Mouse (Mus musculus): ENCODE measurements around the gene Ly6g6d. TPM values are rescaled to one million over a fixed set of nuclear protein-coding genes. Genes with fewer than 3 reads are reported as not detected.
"Not testable (repeated sequence)": the region's sequence is repeated elsewhere in the genome, so short reads cannot be mapped to it uniquely, and the experiment has no call there.

Ly6g6d gene
- total RNA-seq, 2 experiments from 2014 or later, result 1.1 to 2.2 TPM

DNA sequence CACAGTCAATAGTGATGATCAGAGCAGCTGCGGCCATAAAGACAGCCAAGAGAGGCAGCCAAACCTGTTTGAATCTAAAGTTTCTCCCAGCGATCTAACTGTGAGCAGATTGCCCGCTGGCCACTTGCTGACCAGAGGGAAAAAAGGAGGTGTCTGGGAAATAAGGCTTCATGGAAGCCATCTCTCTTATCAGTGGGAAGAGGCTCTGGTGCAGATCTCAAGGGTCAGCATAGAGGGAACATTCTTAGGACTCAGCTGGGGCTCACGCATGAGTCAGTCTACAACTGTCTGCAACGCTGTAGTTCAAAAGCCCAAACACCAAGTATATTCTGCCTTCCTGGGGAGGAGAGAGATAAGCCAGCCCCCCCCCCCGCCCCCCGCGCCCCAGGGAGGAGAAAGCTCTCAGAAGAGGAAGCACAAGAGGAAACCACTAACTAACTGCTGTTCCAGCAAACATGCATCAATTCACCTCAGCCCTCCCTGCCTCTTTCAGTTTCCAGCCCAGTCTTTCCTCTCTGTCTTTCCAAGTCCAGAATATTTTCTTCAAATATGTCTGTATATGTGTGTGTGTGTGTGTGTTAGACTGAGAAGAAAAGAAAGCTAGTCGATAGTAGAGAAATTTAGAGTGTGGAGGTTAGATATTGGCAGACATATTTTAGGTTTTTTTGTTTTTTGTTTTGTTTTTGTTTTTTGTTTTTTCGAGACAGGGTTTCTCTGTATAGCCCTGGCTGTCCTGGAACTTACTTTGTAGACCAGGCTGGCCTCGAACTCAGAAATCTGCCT, 29.5 kb downstream of the Ly6g6d start:
- no peak for DNase-seq

DNA sequence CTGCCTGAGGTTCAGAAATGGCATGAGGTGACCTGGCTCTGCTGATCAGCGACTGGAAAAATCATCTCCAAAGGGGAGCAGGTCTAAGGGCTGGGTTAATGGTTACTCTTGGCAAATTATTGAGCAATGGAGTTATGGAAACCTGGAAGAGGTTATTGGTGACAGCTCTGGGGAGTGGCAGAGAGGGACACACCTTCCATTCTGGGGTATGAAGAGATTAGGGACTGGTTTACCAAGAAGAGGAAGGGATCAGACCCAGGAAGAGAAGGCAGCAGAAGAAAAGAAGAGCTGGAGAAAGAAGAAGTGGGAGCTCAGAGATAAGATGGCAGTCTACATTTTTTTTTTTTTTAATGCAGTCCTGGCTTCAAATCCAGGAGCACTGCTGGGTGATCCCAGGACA, 30.2 kb downstream of the Ly6g6d start:
- DNase-seq, result no peak

DNA sequence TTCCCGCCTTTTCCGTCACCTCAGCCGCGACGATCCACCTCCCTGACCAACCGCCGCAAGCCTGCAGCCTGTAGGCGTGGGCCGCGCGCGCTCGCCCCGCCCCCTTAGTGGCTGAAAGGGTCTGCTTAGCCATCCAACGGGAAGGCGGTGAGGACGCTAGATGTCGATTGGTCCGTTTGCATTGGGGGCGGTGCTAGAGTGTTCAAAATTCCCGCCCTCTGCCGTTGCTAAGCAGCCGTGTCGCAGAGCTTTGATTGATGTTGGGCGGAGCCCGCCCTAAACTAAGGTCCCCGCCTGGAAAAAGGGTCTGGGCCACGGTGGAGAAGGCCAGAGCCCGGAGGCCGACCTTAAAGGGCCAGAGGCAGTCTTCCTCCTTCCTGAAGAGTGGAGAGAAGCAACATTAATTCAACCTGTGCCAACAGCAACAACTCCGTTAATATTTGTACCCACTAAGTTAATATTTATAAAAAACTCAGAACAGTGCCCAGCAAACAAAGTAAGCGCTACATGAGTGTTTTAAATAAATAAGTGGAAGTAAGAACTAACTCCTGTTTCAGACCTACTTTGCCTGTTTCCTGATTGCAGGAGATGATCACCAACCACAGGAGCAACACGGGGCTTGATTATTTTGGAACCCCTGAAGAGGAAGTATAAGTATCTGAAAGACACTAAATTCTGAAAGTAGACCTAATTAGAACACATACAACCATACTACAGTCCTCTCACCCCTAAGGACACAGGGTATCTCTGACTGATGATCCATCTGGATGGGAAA, 31.0 kb downstream of the Ly6g6d start, which contains the start of gene Msh5:
Msh5 (minus strand) TSS at position 65 of the 775 bp plus-strand sequence.
- peak; percentile 98 for DNase-seq

GRCm38 (mm10) chr17:35045807-35046680, 31.8 kb downstream of the Ly6g6d start:
- DNase-seq, result no peak

DNA sequence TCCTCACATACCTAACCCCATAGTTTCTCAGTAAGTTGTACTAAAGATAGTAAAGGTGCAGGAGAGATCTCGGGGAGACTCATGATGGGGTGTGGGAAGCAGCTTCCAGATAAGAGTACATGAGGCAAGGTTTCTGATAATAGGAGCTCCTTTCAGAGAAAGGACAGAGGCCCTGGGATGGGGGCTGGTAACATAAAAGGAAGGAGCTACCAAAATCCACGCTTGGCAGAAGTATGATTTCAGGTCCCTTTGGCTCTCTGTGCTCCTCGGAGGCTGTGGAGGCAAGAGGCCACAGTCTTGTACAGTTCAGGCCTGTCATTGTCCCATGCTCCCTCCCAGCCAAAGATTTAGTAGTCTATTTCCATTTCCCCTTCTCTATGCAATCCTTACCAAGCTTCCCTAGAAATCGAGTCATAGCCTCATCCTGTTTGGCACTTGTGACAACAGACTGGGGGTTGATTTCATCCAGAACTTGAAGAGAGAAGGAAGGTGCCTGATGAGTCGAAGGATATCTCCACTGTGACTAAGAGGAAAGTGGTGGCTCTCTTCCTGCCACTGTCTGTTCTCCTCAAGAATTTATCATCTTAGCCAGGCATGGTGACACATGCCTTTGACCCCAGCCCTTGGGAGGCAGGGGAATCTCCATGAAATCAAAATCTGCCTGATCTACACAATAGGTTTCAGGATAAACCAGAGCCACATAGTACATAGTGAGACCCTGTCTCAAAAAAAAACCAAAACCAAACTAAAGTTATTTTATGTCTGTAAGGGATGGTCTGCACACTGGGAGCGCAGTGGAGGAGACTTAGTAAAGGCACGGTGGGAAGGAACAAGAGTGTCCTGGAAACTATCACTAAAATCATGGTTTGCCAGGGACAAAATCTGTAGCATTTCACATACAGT, 32.7 kb downstream of the Ly6g6d start:
- DNase-seq, result no peak

DNA sequence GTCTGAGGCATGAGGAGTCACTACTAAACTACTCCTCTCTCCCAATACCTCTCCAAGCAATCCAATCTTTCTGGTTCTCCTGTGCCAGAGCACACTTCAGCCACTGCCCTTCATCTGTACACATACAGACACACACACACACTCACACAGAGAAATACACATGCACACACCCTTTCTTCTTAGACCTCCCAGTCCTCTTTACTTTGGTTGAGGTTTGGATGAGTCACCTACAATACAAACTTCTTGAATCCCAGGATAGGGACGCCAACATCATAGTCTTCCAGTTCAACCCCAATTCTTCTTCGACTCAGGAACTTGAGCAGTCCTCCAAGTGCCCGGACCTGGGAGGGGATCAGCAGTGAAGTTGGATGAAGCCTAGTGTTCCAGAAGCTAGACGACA, 34.1 kb downstream of the Ly6g6d start:
- no peak for DNase-seq

- no peak for DNase-seq
Observed at GRCm38 (mm10) chr17:35039121-35039873, 38.6 kb downstream of the Ly6g6d start.

DNA sequence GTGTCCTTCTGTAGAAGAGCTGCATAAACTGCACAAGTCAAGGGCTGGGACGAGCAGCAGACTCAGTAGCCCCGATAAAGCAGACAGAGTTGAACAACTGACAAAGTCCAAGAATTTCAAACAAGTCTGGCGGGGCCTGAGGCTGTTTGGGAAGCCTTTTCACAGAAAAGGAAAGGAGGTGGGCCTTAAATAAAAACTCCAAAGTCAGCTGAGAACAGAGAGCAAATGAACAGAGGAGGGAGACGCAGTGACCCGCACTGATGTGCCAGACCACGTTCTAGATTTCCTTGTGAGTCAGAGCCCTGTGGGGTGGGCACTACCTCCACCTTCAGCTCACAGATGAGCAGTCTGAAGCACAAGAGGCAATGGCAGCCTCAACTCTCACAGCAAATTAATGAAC, 43.0 kb downstream of the Ly6g6d start:
- no peak for DNase-seq

GRCm38 (mm10) chr17:35033703-35034102, 44.2 kb downstream of the Ly6g6d start:
- not testable (repeated sequence) for DNase-seq

- no peak for DNase-seq
Observed at GRCm38 (mm10) chr17:35032323-35032870, 45.5 kb downstream of the Ly6g6d start.

GRCm38 (mm10) chr17:35031880-35032279, 46.0 kb downstream of the Ly6g6d start:
- no peak for DNase-seq

GRCm38 (mm10) chr17:35031272-35031671, 46.6 kb downstream of the Ly6g6d start:
- no peak for DNase-seq

DNA sequence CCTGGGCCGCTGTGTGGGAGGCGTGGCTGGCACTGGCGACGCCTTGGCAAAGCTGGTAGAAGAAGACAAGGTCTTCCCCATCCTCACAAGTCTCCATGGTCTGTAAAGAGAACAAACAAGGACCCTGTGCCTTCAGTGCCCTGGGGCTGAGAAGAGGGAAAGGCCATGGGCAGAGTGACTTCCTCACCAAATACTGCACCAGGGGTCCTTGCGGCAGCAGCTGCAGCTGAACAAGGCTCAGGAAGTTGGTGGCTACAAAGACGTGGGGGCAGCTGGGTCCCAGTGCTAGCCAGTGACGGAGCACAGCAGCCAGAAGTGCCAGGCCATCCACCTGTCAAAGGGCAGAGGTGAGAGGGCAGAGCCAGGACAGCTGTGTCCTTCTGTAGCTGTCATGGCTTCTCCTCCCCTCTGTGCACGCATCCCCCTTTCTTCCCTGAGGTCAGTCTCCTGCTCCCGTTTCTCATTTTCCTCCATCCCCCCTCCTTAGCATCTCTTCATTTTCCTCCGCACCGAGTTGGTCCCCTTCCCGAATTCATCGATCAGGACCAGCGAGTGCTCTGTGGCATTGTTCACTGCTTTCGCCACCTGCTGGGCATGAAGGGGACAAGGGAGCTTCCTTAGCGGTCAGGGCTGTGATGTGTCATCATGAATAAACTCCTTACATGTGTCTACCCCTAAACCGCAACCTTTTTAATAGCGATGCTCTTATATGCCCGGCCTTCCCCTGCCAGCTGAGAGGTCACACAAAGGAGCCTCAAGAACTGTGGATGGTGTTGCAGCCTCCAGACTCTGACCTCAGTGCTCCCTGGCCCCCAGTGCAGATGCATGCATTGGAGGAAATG, 48.0 kb downstream of the Ly6g6d start:
- no peak for DNase-seq

- DNase-seq, result no peak
Observed at GRCm38 (mm10) chr17:35028315-35028714, 49.5 kb downstream of the Ly6g6d start.

- no peak for DNase-seq
Observed at GRCm38 (mm10) chr17:35027277-35028068, 50.4 kb downstream of the Ly6g6d start, which contains the start of gene Sapcd1. Gene Sapcd1 (minus strand): TSS chr17:35028016.

DNA sequence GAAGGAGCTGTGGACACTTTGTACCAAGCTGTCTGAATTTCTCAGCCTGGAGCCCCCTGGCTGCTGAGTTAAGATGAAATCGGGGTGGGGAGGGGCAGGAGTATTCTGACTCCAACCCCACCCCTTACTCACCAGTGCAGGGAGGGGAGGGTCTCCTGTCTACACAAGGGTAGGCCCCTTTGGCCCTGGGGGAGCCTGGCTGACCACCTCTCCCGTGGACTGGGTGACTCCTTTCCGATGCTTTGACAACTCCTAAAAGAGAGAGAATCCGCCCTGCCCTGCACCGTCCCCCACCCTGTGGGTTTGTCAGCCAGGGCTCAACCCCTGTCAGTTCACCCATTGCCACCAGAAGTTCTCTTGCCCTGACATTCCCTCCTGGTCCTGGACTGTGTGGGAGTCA, 51.7 kb downstream of the Ly6g6d start:
- DNase-seq, result no peak

GRCm38 (mm10) chr17:35024691-35025488, 53.0 kb downstream of the Ly6g6d start:
- DNase-seq, result no peak

DNA sequence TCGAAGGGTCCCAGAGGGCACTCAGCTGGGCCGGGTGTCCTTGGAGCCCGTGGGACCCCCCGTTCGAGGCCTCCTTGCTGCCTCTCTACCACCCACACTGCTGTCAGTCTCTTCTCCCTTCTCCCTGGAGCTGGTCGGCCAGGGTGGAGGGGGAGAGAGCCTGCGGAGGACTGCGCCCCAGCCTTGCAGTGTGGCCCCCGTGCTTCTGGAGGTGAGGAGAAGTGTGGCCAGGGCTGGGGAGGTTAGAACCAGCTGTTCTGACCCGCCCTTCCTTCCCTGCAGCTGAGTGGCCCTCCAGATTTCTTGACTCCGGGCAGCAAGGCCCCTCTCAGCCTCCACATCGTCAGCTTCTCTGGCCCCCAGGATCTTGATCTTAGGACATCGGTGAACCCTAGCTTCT, 53.6 kb downstream of the Ly6g6d start:
- DNase-seq, result no peak

Measured in adrenal gland, postnatal 10 days (tissue).